Mouse (Mus musculus): ENCODE data around the gene Abhd14a.

The Abhd14a gene

DNA sequence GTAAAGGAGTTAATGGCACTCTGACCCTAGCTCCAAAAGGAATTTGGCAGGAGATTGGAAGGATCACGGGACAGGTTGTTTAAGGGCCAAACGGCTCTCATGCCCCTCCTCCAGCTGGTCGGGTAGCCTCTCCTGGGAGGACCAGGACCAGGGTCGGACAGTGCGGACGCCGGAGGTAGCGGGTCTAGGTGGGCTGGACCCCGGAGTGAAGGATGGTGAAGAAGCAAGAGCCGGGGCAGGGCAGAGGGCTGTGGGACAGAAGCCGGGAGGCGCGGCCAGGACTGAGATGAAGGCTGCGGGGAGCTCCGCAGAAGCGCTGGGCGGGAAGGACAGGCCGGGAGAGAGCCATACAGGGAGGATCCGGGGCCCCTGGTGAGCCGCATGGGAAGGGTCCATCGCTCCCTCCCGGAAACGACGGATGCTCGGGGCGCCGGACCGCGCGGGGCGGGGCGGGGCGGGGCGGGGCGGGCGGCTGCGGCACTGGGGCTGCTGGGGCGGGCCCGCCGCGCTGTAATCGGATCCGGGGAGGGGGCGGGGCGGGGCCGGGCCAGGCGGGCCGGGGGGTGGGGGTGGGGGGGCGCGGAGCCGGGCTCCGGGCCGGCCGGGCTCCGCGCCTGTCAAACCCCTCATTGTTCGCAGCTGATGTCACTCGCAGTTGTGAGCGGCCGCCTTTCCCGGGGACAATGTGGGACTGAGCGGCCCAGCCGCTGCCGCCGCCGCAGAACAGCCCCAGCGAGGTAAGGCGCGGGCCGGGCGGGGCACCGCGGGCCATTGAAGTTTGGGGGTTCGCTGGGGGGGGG lies 6.0 kb upstream of the Abhd14a start, which contains the start of gene Pcbp4:
Gene Pcbp4, plus strand, starts transcription at position 21 of the 800 bp plus-strand sequence.
- DNase-seq (ENCODE audit: inconsistent age in 2 of 2, low spot score in 1 of 2) = peak; percentile 72 to 89

DNA sequence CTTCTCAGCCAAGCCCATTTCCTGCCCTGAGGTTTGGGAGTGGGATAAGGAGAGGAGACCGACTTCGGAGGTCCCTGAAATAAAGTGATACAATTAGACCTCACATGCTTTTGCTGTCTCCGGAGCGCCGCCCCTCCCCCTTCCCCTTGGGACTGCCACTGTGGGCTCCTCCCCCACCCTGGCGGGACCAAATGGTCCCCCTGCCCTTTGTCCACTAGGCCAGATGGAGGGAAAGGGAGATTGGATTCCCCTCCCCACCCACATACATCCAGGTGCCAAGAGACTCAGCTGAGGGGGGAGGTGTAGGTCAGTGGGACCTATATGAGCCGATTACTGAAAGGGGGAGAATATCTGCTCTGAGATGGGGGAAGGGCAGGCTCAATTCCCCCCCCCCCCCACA lies 5.3 kb upstream of the Abhd14a start:
- DNase-seq (ENCODE audit: inconsistent age in 2 of 2, low spot score in 1 of 2) = peak; percentile 52 to 65

DNA sequence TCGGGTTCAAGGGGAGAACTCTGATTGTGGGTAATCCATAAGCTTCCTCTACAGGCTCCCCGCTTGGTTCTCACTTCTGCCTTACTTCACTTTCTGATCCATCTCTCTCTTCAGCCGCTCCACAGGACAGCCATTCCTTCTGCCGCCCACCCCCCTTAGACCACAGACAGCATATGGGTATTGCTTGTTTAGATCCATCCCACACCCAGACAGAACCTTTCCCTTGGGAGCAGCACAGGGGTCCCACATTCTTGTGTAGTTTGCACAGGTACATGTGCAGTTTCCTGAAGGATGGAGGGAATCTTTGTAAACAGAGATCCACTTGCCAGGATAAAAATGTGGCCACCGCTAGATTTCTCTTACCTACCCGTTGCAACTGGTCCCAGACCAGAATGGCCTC lies 4.9 kb upstream of the Abhd14a start:
- DNase-seq (ENCODE audit: inconsistent age in 2 of 2, low spot score in 1 of 2) = no peak

DNA sequence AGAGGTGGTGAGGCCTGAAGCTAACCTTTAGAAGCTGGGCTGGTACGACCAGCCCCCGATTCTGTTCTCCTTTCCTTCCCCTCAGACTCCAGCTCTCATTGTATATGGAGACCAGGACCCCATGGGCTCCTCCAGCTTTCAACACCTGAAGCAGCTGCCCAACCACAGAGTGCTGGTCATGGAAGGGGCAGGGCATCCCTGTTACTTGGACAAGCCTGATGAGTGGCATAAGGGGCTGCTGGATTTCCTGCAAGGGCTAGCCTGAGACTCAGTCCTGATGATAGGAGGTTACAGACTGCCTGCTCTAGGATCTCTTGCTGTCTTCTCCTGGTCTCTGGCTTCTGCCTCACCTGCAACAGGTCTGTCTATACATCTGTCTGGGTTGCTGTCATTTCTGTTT lies 4.4 kb upstream of the Abhd14a start:
- DNase-seq (ENCODE audit: inconsistent age in 2 of 2, low spot score in 1 of 2) = no peak

DNA sequence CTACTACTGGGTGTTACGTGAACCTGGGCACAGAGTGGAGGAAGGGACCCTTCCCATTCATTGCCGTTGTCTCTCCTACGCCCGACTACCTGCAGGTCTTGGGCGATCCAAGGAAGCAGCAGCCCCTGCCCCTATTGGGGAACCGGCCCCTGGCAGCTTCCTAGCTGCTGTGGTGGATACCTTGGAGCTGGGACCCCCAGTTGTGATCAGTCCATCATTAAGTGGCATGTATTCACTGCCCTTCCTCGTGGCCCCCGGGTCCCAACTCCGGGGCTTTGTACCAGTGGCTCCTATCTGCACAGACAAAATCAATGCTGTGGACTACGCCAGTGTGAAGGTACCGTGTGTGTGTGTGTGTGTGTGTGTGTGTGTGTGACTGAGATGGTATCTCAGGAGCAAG lies 3.8 kb upstream of the Abhd14a start:
- DNase-seq (ENCODE audit: inconsistent age in 2 of 2, low spot score in 1 of 2) = no peak

DNA sequence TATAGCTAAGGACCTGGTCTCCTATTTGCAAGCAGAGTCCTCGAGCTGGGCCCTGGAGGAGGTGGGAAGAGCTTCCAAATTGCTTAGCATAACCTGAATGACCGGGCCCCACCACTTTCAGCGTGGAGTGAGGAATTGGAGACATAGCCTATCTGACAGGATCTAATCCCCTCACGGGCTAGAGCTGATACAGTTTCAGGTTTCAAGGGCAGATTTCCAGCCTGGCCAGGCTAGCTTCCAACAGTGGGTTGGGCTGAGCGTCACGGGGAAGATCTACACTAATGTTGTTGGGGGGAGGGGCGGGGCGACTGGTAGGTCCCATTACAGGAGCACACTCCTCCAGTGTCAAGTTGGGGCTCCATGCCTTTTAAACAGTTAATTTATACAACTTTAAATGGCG lies 3.2 kb upstream of the Abhd14a start:
- DNase-seq (ENCODE audit: inconsistent age in 2 of 2, low spot score in 1 of 2) = peak; percentile 70 to 89

DNA sequence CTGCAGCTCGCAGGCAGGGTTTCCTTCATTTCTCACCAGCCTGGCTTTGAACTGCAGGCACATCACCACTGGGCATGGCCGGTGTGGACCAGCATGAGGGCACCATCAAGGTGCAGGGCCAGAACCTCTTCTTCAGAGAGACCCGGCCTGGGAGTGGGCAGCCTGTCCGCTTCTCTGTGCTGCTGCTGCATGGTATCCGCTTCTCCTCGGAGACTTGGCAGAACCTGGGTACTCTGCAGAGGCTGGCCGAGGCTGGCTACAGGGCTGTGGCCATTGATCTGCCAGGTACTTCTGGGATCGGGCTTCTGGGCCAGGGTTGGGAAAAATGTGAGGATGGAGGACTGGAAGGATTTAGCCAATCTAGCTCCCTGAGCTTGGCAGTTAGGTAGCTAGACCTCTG lies 2.5 kb upstream of the Abhd14a start:
- no peak for DNase-seq (ENCODE audit: inconsistent age in 2 of 2, low spot score in 1 of 2)

DNA sequence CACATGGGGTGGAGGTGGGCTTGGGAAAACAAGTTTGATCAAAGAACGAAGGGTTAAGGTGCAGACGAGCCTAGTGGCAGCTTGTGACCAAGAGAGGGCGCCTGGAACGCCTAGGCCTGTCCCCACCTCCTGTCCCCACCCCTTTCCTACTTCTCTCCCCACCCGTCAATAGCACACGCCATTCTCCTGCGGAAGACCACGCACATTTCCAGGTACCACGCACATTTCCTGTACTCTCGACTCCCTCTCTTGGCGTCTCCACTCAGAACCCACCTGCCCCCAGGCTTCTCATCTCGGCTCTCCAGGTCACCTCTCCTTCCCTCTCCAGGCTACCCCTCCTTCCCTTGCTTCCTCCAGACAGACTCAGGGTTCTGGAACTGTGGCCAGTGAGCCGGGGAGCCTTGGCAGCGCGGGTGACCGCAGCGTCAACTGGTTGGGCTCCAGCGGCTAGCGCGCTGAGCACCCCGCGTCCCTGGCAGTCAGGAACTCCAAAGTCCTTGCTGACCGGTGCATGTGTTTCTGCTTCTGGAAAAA lies 1.1 kb upstream of the Abhd14a start:
- DNase-seq (ENCODE audit: inconsistent age in 2 of 2, low spot score in 1 of 2) = peak; percentile 86 to 95

DNA sequence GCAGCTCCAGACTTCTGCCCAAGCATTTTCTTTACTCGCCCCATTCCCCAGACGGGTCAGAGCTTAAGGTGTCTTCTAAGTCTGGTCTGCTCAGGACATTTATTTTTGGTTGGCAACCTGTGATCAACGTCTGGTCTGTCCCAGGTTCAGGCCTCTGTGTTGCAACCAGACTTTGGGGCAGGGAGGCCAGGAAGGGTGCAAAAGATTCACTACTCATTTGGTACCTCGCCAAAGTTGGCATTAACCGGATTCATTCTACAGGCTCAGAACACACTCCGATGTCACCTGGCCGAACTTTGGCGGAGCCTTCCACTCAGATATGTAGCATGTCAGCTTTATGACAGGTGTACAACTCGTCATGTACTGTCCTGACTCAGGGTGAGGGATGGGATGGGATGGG lies 473 bp upstream of the Abhd14a start:
- DNase-seq (ENCODE audit: inconsistent age in 2 of 2, low spot score in 1 of 2) = no peak

DNA sequence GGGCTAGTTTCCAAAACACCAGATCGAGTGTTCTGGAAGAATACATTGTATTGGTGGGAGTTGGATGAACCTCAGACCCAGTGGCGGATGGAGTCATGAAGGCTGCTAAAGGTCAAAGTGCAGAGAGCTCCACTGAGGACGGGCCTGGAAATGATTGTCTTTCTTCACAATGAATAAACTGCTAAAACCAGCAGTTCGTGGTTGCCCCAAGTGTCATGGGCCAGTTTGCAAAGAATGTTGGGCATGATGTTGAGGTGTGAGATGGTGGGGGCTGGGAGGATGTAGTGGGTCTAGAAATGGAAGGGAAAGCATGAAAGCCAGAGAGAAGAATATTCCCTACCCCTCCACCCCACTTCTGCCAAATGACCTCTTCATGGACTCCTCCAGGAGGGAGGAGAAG lies 2.6 kb downstream of the Abhd14a start:
- no peak for DNase-seq (ENCODE audit: inconsistent age in 2 of 2, low spot score in 1 of 2)

DNA sequence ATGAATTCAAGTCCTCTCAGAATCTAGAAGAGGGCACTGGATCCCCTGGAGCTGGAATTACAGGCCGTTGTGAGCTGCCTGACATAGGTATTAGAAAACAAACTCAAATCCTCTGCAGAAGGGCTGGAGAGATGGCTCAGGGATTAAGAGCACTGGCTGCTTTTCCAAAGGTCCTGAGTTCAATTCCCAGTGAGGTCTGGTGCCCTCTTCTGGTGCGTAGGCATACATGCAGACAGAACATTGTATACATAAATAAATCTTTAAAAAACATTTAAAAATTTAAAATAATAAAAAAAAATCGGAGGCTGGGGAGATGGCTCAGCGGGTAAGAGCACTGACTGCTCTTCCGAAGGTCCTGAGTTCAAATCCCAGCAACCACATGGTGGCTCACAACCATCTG lies 4.8 kb downstream of the Abhd14a start:
- no peak for DNase-seq (ENCODE audit: inconsistent age in 2 of 2, low spot score in 1 of 2)

DNA sequence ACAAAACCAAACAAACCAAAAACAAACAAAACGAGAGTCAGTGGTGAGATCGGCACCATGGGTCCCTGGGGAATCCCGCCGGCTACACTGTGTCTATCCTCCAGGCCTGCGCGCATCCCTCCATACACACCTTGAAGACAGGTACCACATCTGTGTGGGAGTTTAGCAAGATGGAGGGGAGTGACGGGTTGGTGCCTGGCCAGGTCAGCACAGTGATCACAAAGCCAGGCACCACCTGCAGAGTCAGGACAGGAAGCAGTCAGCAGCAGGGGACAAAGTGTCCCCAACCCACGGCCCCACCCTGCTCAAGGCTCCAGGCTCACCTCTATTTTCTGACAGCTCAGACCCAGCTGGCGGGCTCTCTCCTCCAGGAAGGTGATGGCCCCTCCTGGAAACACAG lies 10.9 kb downstream of the Abhd14a start:
- DNase-seq (ENCODE audit: inconsistent age in 2 of 2, low spot score in 1 of 2) = no peak

DNA sequence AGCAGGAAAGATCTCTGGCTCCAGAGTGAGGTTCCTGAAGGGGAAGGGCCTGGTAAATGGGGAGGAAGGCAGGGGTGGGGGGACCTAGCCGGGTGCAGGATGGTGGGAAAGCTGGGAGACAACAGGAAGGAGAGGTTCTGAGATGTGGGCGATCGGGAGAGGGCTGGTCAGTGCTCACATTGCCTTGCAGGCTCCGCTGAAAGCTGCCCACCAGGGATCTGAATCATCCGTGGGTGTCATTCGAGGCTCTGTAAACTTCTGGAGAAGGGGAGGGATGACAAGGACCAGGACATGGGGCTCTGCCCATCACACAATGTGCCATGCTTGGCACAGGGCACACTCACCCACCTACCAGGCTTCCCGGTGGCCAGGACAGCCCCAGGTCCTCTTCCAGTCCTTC lies 14.1 kb downstream of the Abhd14a start:
- DNase-seq (ENCODE audit: inconsistent age in 2 of 2, low spot score in 1 of 2) = no peak

DNA sequence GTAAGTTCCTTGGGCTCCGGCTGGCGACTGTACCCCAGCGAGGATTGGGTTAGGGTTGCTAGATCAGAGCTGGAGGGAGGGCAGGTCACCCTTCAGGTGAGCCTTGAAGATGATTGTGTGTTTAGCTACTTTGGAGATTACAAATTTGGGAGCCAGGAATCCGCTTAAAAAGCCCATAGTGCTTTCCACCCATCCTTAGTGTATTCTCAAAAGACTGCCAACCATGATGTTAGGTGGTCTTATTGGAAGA lies 17.5 kb downstream of the Abhd14a start:
- DNase-seq (ENCODE audit: inconsistent age in 2 of 2, low spot score in 1 of 2) = no peak

DNA sequence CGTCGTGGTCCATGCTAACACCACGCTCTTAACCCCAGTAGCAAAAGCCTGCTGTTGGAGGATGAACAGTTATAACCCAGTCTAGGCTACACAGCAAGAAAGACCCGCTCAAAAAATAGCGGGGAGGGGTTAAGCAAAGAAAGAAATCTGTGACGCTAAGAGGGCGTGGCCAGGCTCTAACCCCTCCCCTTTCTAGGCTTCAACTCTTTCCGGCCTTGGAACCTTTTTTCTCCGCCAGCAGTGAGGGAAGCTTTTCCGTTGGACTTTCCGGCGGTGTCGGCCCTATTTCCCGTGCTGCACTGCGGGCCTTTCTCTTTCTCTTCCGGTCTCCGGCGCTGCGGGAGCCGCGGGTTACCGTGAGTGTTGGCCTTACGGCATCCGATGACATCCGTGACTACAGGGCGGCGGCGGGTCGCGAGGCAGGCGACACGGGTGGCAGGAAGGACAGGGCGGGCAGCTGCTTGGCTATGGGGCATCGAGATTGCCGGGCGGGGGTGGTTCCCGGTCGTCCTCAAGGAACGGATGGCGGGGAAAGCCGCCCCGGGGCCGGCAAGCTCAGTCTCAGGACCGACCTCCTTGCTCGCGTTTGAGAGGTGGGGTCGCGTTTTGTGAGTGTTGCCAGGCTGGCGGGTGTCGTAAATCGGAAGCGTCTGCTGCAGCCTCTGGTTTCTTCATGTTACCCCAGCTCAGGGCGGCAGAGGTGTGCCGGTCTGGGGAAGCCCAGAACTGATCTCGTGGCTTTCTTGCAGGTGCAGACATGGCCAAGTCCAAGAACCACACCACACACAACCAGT lies 18.1 kb downstream of the Abhd14a start, which contains the start of gene Rpl29:
Gene Rpl29, plus strand, starts transcription at position 234 of the 794 bp plus-strand sequence.
- peak; percentile 96 to 99 for DNase-seq (ENCODE audit: inconsistent age in 2 of 2, low spot score in 1 of 2)

DNA sequence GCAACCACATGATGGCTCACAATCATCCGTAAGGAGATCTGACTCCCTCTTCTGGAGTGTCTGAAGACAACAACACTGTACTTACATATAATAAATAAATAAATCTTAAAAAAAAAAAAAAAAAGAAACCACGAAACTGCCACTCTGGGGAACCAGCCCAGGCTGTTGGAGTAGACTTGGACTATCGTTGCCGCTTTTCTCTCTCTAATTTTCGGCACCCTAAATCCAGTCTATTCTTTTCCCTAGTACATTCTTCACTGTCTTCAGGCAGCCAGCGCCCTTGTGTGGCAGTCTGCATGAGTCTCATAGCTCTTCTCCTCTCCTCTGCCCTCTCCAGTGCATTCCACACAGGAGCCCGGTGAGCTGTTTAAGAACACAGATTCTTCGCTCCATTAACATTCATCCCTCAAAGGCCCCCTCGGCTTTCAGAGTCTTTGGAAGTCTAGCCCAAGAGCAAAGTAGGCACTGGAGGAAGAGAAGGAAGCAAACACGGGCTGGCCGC lies 18.7 kb downstream of the Abhd14a start:
- no peak for DNase-seq (ENCODE audit: inconsistent age in 2 of 2, low spot score in 1 of 2)

DNA sequence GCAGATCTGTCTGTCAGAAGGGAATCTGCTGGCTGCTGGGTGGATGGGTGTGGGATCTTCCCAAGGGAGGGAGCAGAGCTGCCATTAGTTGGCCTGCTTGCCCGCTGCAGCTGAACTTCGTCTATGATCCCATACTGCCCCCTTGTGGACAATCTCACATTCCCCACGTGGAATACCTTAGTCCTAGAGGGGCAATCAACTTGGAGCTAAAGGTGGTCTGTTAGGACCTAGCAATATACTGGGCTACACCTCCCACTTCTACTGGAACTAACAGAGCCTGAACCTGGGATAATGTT lies 25.7 kb downstream of the Abhd14a start:
- DNase-seq (ENCODE audit: inconsistent age in 2 of 2, low spot score in 1 of 2) = peak; percentile 85 to 96

DNA sequence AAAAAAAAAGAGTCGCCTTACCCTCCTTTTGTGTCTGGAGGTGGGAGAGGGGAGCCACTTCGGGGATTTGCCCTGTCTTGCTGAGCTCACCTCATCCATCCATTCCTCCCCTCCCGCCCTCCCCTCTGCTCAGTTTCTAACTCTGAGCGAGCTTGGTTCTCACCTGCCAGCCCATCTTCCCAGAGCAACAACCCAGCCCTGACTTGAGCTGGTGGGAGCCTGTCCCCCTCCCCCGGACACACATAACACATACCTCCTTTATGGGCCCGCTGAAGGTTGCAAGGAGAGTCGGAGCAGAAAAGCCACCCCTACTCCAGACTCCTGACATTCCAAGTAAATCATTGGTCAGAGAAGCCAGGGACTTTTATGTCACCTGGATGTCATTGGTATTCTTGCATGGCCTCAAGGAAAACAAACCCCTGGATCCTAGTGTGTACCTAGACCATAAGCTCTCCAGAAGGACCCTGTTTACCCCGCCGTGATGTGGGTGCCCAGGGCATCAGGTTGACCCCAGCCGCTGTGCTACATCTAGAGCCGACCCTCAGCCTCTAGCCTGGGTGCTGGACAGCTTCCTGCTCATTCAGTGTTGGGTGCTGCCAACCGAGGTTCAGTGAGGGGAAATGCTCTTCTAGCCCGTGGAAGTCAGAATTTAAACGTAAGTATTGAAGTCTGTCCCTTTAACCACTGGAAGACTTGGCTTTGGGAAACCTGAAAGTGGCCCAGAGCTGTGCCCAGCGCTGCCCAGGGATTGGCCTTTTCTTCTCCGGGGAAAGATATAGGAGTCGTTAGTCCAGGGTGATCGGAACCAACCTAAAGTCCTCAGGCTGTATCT lies 26.2 kb downstream of the Abhd14a start:
- no peak for DNase-seq (ENCODE audit: inconsistent age in 2 of 2, low spot score in 1 of 2)

DNA sequence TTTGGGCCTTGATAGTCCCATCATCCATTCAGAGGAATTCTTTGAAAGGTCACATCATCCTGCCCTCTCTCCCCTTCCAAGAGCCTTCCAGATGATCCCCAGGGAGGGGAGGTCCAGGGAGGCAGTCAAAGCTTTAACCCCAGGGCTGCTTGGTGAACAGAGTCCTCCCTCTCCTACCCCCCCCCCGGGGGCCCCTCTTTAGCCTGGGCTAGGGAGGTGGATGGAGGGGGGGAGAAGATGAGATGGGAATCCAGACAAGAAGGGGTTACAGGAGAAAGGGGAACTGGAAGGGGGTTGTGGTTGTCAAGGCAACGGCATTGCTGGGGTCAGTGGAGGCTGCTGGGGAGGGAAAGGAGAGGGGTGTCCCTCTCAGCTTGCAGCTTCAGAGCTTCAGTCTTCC lies 26.9 kb downstream of the Abhd14a start:
- no peak for DNase-seq (ENCODE audit: inconsistent age in 2 of 2, low spot score in 1 of 2)

DNA sequence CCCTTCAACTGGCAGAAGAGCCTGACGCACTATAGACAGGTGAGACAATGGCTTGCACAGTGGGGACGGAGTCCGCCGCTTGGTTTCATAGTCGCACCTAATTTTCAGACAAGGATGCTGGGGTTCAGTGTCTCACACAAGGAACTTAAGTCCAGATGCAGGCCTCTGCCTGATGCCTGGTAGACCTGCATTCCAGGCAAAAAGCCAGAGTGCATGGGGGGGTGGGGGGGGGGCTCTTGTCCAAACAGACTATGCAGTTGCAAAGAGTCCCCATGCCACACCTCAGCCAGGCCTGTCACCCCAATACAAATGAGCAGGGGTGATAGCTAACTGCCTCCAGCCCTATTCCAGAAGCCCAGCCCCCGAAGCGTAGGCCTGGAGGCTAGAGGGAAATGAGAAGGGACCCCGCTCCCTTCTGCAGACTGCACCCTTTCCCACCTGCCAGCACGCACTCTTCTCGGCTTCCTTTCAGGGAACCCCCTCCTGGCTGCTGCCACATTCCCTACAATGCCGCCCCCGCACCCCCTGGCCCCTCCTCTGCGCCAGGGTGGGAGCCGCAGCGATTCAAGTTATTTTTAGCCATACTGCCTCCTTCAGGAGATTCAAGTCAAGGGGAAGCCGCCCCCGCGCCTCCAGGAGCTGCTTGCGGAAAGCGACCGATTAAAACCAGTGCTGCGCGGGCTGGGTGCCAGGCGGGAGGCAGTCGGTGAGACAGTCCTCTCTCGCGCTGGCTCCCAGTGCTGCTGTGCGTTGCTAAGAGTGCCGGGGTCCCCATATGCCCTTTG lies 29.4 kb downstream of the Abhd14a start:
- DNase-seq (ENCODE audit: inconsistent age in 2 of 2, low spot score in 1 of 2) = peak; percentile 79 to 85

DNA sequence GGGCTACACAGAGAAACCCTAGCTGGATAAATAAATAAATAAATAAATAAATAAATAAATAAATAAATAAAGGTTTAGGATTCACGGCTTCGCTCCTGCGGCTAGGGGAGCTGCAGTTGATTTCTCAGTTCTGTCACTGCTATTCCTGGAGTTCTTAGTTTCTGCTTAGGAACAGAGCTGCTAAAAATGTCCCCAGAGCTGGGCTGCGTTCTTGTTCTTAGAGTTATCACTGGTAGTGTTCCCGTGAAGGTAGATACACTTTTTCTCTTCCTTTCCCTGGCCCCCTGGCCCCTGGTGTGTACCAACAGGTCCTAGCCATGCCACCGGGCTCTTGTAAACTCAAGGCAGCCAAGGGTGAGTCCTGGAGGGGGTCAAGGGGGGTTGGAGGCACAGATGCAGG lies 30.7 kb downstream of the Abhd14a start:
- no peak for DNase-seq (ENCODE audit: inconsistent age in 2 of 2, low spot score in 1 of 2)

Measured in adrenal gland, adult (tissue).